In the genomic region with DNA sequence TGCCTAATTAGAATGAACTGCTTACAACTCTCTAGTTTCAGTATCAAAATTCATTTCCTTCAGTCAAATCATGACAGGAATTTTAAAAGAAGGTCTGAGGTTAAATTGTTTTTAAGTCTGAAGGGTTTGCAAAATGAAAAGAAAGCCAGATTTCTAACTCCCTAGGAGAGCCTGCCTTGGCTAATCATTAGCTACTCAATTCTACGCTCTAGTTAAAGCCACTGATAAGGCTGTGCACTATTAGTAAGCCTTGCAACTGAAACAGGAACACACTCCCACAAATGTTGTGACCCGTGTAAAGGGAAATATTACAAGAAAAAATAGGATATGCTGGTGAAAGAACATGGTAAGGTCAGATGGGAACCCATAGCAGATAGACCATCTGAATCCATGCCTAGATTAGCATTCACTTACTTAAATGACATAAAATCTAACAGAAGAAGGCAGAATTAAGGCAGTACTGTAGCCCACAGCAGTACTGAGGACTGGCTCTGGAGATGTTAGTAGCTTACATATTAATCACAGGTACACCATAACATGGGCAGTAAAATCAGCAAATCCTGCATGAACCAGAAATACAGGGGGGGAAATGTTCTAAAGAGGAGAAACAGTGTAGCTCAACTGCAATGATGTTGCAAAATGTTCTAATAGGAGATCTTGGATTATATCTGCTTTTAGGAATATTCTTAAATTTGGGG, we compare ENCODE assay signal across 15 mouse cellular contexts.
A peak's percentile ranks its signal among the peaks of the same experiment; 100 is the strongest.
DNase-seq lines count a peak whose midpoint lies in the region; ATAC-seq and TF ChIP-seq lines count a peak whose summit lies in the region.
"Had no signal": no experiment of that assay in that cellular context is flagged by ENCODE, and none has a peak within 500 bp of the region (broad histone marks: within the 10 kb centered on the region; RNA-seq: fewer than 3 reads in every experiment).

No protein-coding gene starts in this region.

- H3K36me3 ChIP-seq in kidney, adult 2 months (ENCODE audit: control insufficient read depth, insufficient read depth, low read length) = no peaks in the 10 kb centered on the region
- no peaks in the 10 kb centered on the region for H3K36me3 ChIP-seq in kidney, embryonic 15.5 days
- H3K36me3 ChIP-seq in liver, embryonic 15.5 days (replicated peaks) = no peaks in the 10 kb centered on the region
- no peaks in the 10 kb centered on the region for H3K36me3 ChIP-seq in embryonic facial prominence, embryonic 10.5 days (replicated peaks)
- H3K36me3 ChIP-seq: heart, embryonic 12.5 days; midbrain, embryonic 13.5 days had no signal

- peak overlapping the region; percentile 45; the same call in 1 of the 2 replicates for H3K27ac ChIP-seq in kidney, adult 2 months (ENCODE audit: insufficient read depth, low read depth, low read length)
- peak overlapping the region; percentile 88 for H3K27ac ChIP-seq in kidney, embryonic 15.5 days
- H3K27ac ChIP-seq in liver, embryonic 15.5 days (replicated peaks) = no peak overlapping the region; the same call in 1 of the 2 replicates
- H3K27ac ChIP-seq in embryonic facial prominence, embryonic 10.5 days (replicated peaks) = no peak overlapping the region
- H3K27ac ChIP-seq: midbrain, embryonic 13.5 days had no signal

- POLR2A ChIA-PET in Patski (lab: Charles Lee) = interaction anchor here (0.6 kb wide), 2 partner anchors 34 to 83 kb away, joined by 3 to 4 read pairs; no protein-coding TSS in a partner anchor

- CTCF ChIA-PET in Patski (lab: Charles Lee) = interaction anchor here (1.3 to 1.9 kb wide), 2 partner anchors 11 to 23 kb away, joined by 4 to 5 read pairs; no protein-coding TSS in a partner anchor

- peak overlapping the region; percentile 15; the same call in 1 of the 2 replicates for H3K4me2 ChIP-seq in kidney, embryonic 15.5 days
- H3K4me2 ChIP-seq in liver, embryonic 15.5 days = 0 out of 2 replicates have a peak overlapping the region, but pooled peaks have one; percentile 19
- H3K4me2 ChIP-seq: heart, embryonic 12.5 days; midbrain, embryonic 13.5 days had no signal

- no peaks in the 10 kb centered on the region for H3K27me3 ChIP-seq in kidney, adult 2 months (replicated peaks; ENCODE audit: control insufficient read depth, insufficient read depth, low read length)
- H3K27me3 ChIP-seq in Patski = no peaks in the 10 kb centered on the region
- no peaks in the 10 kb centered on the region for H3K27me3 ChIP-seq in kidney, embryonic 15.5 days
- no peaks in the 10 kb centered on the region for H3K27me3 ChIP-seq in liver, embryonic 15.5 days
- no peaks in the 10 kb centered on the region for H3K27me3 ChIP-seq in embryonic facial prominence, embryonic 10.5 days (replicated peaks; ENCODE audit: low read depth, poor library complexity, severe bottlenecking)
- H3K27me3 ChIP-seq: heart, embryonic 12.5 days; midbrain, embryonic 13.5 days had no signal

- H3K4me1 ChIP-seq in kidney, adult 2 months (ENCODE audit: control insufficient read depth, insufficient read depth, low read length) = peaks cover 12% of the 10 kb centered on the region
- H3K4me1 ChIP-seq in kidney, embryonic 15.5 days = peaks cover 10% of the 10 kb centered on the region
- no peaks in the 10 kb centered on the region for H3K4me1 ChIP-seq in liver, embryonic 15.5 days (replicated peaks)
- peaks cover 12% of the 10 kb centered on the region for H3K4me1 ChIP-seq in embryonic facial prominence, embryonic 10.5 days
- H3K4me1 ChIP-seq: midbrain, embryonic 13.5 days had no signal

- WGBS in kidney, adult 2 months = 23% methylated on average over 2 of the region's 2 CpGs
- 62% methylated on average over 2 of the region's 2 CpGs for WGBS in kidney, embryonic 15.5 days
- 33% methylated on average over 2 of the region's 2 CpGs for WGBS in liver, embryonic 15.5 days (ENCODE audit: insufficient replicate concordance)
- WGBS in embryonic facial prominence, embryonic 10.5 days = 92% methylated on average over 2 of the region's 2 CpGs

- TF ChIP-seq CTCF in kidney, adult 2 months (conservative IDR thresholded peaks at IDR 0.05; ENCODE audit: insufficient read depth, insufficient read length, low read depth, low read length) = no peak
- TF ChIP-seq CTCF in Patski (IDR thresholded peaks at IDR 0.05) = no peak

- H3K9ac ChIP-seq in kidney, embryonic 15.5 days = no peak overlapping the region
- no peak overlapping the region for H3K9ac ChIP-seq in liver, embryonic 15.5 days
- H3K9ac ChIP-seq: heart, embryonic 12.5 days; midbrain, embryonic 13.5 days had no signal

- peak; percentile 86 for DNase-seq in kidney, adult 2 months
- no peak for DNase-seq in kidney, postnatal 10 days
- peak; percentile 48 for DNase-seq in Patski (ENCODE audit: low read depth, low spot score)
- DNase-seq in right cerebral cortex, postnatal 10 days (ENCODE audit: low spot score in 2 of 2) = no peak
- no peak for DNase-seq in embryonic facial prominence, embryonic 10.5 days (ENCODE audit: low spot score)
- DNase-seq in B cell, adult 2 months = no peak
- DNase-seq: cerebellum, postnatal 14 days; gastrocnemius, postnatal 14 days; lung, postnatal 10 days; right cerebral cortex, postnatal 14 days; thymus, adult 2 months had no signal

- no peak overlapping the region for H3K4me3 ChIP-seq in kidney, adult 2 months (ENCODE audit: insufficient read depth, low read depth, low read length)
- H3K4me3 ChIP-seq in kidney, embryonic 15.5 days (replicated peaks) = no peak overlapping the region
- no peak overlapping the region for H3K4me3 ChIP-seq in liver, embryonic 15.5 days (replicated peaks)
- H3K4me3 ChIP-seq in embryonic facial prominence, embryonic 10.5 days = no peak overlapping the region
- H3K4me3 ChIP-seq: heart, embryonic 12.5 days; midbrain, embryonic 13.5 days had no signal

- ATAC-seq in Patski = peak; percentile 81
- ATAC-seq in kidney, embryonic 15.5 days (replicated peaks; ENCODE audit: low FRiP score) = peak; percentile 95
- ATAC-seq in liver, embryonic 15.5 days (ENCODE audit: insufficient read depth) = no peak
- ATAC-seq: midbrain, embryonic 13.5 days had no signal

- in situ Hi-C loops in Patski (cut with MboI; ENCODE audit: low pct_unique_long_range_greater_than_20kb) = no loop called here

- H3K9me3 ChIP-seq in kidney, embryonic 15.5 days (replicated peaks) = no peaks in the 10 kb centered on the region
- no peaks in the 10 kb centered on the region for H3K9me3 ChIP-seq in liver, embryonic 15.5 days (replicated peaks)
- no peaks in the 10 kb centered on the region for H3K9me3 ChIP-seq in embryonic facial prominence, embryonic 10.5 days
- H3K9me3 ChIP-seq: heart, embryonic 12.5 days; midbrain, embryonic 13.5 days had no signal

- no peak for TF ChIP-seq POLR2A in kidney, adult 2 months (IDR thresholded peaks at IDR 0.05; ENCODE audit: low read depth, low read length)

Comparison
In these comparisons a context has a peak if more than half of its experiments do, and no peak if none do; other contexts are left out.
1. DNase-seq: peak in kidney, adult 2 months (single experiment) and Patski (single experiment); none in kidney, postnatal 10 days (single experiment), right cerebral cortex, postnatal 10 days (0 of 2), embryonic facial prominence, embryonic 10.5 days (single experiment) and B cell, adult 2 months (0 of 2).
2. H3K27ac ChIP-seq: peak in kidney, adult 2 months (single experiment) and kidney, embryonic 15.5 days (single experiment); none in liver, embryonic 15.5 days (single experiment) and embryonic facial prominence, embryonic 10.5 days (single experiment).